Mouse (Mus musculus) midbrain, postnatal 0 days (tissue): Measurements from ENCODE around the gene Phf5a. TPM values are rescaled to one million over a fixed set of nuclear protein-coding genes. Genes with fewer than 3 reads are reported as not detected.

Source experiments
- ATAC-seq: fragments of 200-750 bp; cut with Nextera tagmentation; 2 replicates; pipeline ENCODE4 v1.8.0; 2017; ENCODE audit warnings: moderate number of reproducible peaks, mild to moderate bottlenecking, moderate TSS enrichment, moderate library complexity; ENCODE audit not compliant: low FRiP score
- DNase-seq: peaks from one replicate; pipeline ENCODE4 v3.0.0-alpha.2; 2015; ENCODE audit warnings: low spot score
- H3K27ac ChIP-seq: fragments of 300-500 bp; sonication (generic); 2 replicates; pipeline ENCODE4 v1.5.1; 2014; ENCODE audit warnings: low read depth, mild to moderate bottlenecking, low read length, mixed read lengths
- H3K27me3 ChIP-seq: fragments of 300-500 bp; sonication (generic); 2 replicates; pipeline ENCODE4 v1.6.1; 2014; ENCODE audit warnings: low read length, control low read depth, mixed read lengths; ENCODE audit not compliant: insufficient read depth
- H3K36me3 ChIP-seq: fragments of 300-500 bp; sonication (generic); 2 replicates; pipeline ENCODE4 v1.6.1; 2014; ENCODE audit warnings: low read length, control low read depth, mixed read lengths; ENCODE audit not compliant: insufficient read depth
- H3K4me1 ChIP-seq: fragments of 300-500 bp; sonication (generic); 2 replicates; pipeline ENCODE4 v1.6.1; 2014; ENCODE audit warnings: mild to moderate bottlenecking, control low read depth, antibody characterized with exemption, low read length, mixed read lengths; ENCODE audit not compliant: insufficient read depth
- H3K4me2 ChIP-seq: fragments of 300-500 bp; sonication (generic); 2 replicates; pipeline ENCODE4 v1.6.1; 2014; ENCODE audit warnings: low read depth, mild to moderate bottlenecking, low read length, mixed read lengths; ENCODE audit not compliant: poor library complexity, severe bottlenecking
- H3K4me3 ChIP-seq: fragments of 300-500 bp; sonication (generic); 2 replicates; pipeline ENCODE4 v1.5.1; 2014; ENCODE audit warnings: low read depth, mild to moderate bottlenecking, low read length, moderate library complexity
- H3K9ac ChIP-seq: fragments of 300-500 bp; sonication (generic); replicated peaks from 2 replicates; pipeline ENCODE4 v1.6.1; 2014; ENCODE audit warnings: mild to moderate bottlenecking, low read length, moderate library complexity, mixed read lengths; ENCODE audit not compliant: poor library complexity, severe bottlenecking
- H3K9me3 ChIP-seq: fragments of 300-500 bp; sonication (generic); 2 replicates; pipeline ENCODE4 v1.6.1; 2016; ENCODE audit warnings: low read length, control low read depth
- CTCF ChIP-seq: IDR thresholded peaks from 2 replicates; pipeline ENCODE4 v1.5.1; 2016; ENCODE audit warnings: antibody characterized with exemption, mild to moderate bottlenecking
- WGBS: fragments of 180-500 bp; shearing (Covaris S2); extraction: QIAGEN DNeasy Blood & Tissue Kit; methylation state at CpG from one replicate; pipeline ENCODE4 v1.1.7; 2014; 5-methylcytosine and 5-hydroxymethylcytosine counted together
- polyA plus RNA-seq: library from polyadenylated mRNA; unstranded; fragments of >200 nt; fragmentation: Nextera tagmentation; extraction: Ambion mirVana; gene quantifications from 2 replicates; pipeline ENCODE4 v1.2.1, GENCODE M21; 2015
- total RNA-seq: library from RNA; depleted of rRNA; stranded (reverse); fragments of >200 nt; gene quantifications from 2 replicates; pipeline ENCODE4 v1.2.3, GENCODE M21; 2014

Phf5a gene
- total and polyA plus RNA-seq, 2 experiments from 2014 or later, result 34.1 to 107 TPM

DNA sequence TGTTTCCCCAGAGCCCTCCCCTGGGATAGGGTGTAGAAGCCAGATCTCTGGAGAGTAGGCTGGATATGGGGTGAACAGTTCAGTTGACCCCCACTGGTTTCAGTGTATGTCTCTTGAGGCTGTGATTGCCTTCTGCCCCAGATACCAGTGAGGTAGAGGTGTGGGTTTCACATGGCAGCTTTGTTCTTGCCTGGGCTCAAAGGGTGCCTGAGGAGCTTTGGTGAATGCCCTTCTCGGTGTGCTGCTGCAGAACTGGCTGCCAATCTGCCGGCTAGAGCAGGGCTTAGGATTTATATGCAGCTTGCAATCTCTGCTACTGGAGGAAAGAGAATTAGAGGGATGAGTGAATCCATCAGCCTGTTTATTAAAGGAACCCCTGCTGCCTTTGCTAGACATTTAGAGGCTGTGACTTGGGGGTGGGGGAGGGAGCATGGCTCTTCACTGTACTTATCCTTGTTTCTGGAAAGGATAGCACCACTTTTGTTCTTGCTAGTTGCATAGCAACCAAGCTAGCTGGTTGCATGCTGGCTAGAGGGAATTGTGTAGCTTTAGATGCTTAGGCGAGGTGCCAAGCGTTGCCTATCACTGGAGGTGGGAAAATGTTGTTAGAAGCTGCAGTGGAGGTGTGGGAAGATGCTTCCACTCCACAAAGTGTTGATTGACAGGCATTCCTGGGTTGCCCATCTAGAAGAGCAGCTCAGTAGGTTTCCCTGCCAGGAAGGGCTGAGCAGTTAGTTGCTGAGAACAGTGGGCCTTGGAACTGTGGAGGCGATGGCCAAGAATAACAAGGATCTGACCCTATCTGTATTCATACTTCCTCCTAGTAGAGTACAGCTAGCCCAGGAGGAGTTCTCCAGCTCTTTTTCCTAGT lies 8.1 kb upstream of the Phf5a start:
- peak; percentile 89 for ATAC-seq
- no peak overlapping the region for H3K4me3 ChIP-seq
- H3K4me1 ChIP-seq, result peaks cover 11% of the 10 kb centered on the region; the same call in 1 of the 2 replicates
- peak overlapping the region; percentile 85 for H3K27ac ChIP-seq
- H3K36me3 ChIP-seq, result no peaks in the 10 kb centered on the region
- H3K4me2 ChIP-seq, result peak overlapping the region; percentile 10; the same call in 1 of the 2 replicates
- H3K9me3 ChIP-seq, result no peaks in the 10 kb centered on the region
- DNase-seq, result peak; percentile 92
- TF ChIP-seq CTCF, result no peak
- H3K27me3 ChIP-seq, result no peaks in the 10 kb centered on the region
- 0 out of 2 replicates have a peak overlapping the region, but pooled peaks have one; percentile 13 for H3K9ac ChIP-seq
- 18% methylated on average over 5 of the region's 5 CpGs for WGBS

DNA sequence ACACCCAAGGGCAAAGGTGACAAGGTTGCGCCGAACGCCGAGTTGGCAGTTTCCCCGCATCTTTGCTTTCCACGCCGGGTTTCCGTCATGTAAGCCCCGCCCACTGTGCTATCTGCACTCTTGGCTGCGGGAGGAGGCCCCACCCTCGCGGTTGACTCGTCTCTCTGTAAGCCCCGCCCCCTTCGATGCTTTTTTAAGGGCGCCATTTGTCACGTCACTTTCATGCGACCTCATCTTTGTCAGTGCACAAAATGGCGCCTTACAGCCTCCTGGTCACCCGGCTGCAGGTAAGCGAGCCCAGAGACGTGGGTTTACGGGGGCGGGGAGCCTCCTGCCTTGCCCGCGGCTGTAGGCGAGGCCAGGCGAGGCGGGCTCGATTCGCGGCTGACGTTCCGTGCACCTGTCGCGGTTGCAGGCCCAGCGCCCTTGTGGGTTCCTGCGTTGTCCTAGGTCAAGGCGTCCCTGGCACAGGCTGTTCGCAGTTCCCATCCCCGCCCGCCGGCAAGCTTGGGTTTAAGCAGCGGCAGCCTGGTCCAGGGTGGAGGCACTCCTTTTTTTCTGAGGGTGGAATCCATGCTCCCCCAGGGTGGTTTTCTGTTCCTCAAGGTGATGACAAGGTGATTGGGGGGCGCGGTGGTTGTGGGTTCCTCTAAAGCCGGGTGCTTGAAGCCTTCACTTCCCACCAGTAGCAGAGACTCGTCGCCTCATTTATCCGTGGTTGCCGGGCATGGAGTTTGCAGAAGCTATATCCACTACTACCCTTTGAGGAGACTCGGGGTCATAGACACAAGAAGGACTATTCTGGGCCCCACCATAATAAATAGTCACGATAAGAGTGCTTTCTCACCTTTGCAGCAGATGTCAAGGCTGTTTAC lies 788 bp upstream of the Phf5a start, which contains the start of gene Aco2:
Aco2 (plus strand) TSS at position 48 of the 875 bp plus-strand sequence.
- ATAC-seq (peak; percentile 85), DNase-seq (peak; percentile 99)
- H3K9ac ChIP-seq, result peak within 1 kb of the TSS; percentile 88
- H3K27ac ChIP-seq, result peak within 1 kb of the TSS; percentile 96
- no peak for TF ChIP-seq CTCF
- H3K4me1 ChIP-seq, result no peaks in the 10 kb centered on the region
- no peaks in the 10 kb centered on the region for H3K27me3 ChIP-seq
- H3K9me3 ChIP-seq, result no peaks in the 10 kb centered on the region
- H3K36me3 ChIP-seq, result peaks cover 29% of the 10 kb centered on the region
- H3K4me2 ChIP-seq, result peak within 1 kb of the TSS; percentile 82
- peak within 1 kb of the TSS; percentile 95 for H3K4me3 ChIP-seq
- under 1% methylated on average over 52 of the region's 53 CpGs for WGBS

DNA sequence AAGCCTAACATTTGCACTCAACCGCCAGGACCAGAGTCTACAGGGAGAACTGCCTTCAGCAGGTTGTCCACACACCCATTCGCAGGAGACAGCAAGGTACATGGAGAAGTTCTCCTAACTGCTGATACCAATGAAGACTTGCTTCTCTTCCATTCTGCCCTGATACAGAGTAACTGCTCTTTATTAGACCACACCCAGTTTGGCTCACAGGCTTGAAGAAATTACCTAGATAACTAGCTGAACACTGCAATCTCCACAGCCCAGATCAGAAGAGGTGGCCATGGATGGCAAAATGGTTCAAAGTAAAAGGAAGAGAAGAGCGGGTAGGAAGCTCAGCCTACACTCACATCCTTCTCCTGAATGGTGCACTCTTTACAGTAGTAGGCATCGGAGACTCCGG lies 1.7 kb downstream of the Phf5a start:
- no peaks in the 10 kb centered on the region for H3K27me3 ChIP-seq
- no peaks in the 10 kb centered on the region for H3K9me3 ChIP-seq
- no peak overlapping the region for H3K27ac ChIP-seq
- peaks cover 48% of the 10 kb centered on the region for H3K36me3 ChIP-seq
- no peaks in the 10 kb centered on the region for H3K4me1 ChIP-seq
- no peak overlapping the region for H3K9ac ChIP-seq
- no peak overlapping the region for H3K4me2 ChIP-seq
- H3K4me3 ChIP-seq, result no peak overlapping the region
- DNase-seq, result no peak
- WGBS, result 97% methylated on average over 5 of the region's 5 CpGs
- ATAC-seq, result no peak
- no peak for TF ChIP-seq CTCF

DNA sequence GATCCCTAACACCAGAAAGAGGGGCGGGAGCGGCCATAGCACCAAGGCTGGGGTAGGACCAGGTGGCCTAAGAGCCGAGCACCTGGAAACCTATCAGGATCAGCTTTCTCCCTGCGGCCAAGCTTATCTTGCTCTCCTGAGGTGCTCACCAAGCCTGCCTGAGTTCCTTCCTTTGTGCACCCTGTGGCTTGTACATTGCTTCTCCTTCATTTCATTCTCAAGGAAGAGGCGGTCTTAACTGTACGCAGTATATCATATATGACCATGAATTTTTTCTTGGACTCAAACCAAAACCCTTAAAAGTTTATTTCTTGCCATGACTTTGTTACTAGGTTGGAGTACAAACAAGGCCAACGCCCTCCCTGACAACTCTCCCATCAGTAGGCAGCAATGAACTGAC lies 7.5 kb downstream of the Phf5a start:
- H3K27ac ChIP-seq, result no peak overlapping the region
- DNase-seq (no peak), ATAC-seq (no peak)
- WGBS, result 95% methylated on average over 7 of the region's 7 CpGs
- no peak overlapping the region for H3K4me2 ChIP-seq
- H3K36me3 ChIP-seq, result peaks cover 37% of the 10 kb centered on the region
- no peaks in the 10 kb centered on the region for H3K9me3 ChIP-seq
- TF ChIP-seq CTCF, result no peak
- peaks cover 4% of the 10 kb centered on the region; the same call in 1 of the 2 replicates for H3K4me1 ChIP-seq
- no peaks in the 10 kb centered on the region for H3K27me3 ChIP-seq
- H3K4me3 ChIP-seq, result no peak overlapping the region
- H3K9ac ChIP-seq, result no peak overlapping the region

DNA sequence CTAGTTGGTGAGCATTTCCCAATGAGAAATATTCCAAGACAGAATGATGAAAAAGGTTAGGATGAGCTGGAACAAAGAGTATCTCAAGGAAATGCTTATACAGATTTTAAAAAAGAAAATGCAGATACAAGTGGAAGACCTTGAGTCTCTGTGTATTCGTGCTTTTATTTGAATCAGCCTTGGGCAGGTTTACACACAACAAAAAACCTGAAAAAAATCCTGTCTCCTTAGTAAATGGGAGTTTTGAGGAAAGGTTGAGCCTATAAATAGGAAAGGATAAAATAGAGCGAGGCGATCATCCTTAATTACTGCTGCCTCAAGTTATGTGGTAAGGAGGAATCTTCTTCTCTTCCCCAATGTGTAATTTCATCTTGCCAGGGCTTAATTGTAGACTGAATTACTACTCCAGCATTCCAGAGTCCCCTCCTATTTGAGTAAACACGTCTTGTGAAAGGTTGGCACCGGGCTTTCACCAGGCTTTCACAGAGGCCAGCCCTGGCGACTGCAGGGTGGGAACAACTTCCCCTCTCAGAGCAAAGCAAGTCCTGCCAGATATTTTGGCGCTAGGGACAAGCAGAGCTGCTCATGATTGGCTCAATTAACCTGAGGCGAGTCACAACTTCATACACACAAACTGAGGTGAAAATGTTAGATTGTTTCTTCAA lies 11.1 kb downstream of the Phf5a start:
- Histone ChIP-seq H3K9me3 (no peaks in the 10 kb centered on the region), H3K4me3 (peak overlapping the region; percentile 51; the same call in 1 of the 2 replicates), H3K27ac (peak overlapping the region; percentile 91), H3K27me3 (no peaks in the 10 kb centered on the region), H3K4me1 (peaks cover 4% of the 10 kb centered on the region; the same call in 1 of the 2 replicates), H3K4me2 (peak overlapping the region; percentile 29), H3K36me3 (peaks cover 6% of the 10 kb centered on the region), H3K9ac (0 out of 2 replicates have a peak overlapping the region, but pooled peaks have one; percentile 24)
- DNase-seq, result peak; percentile 44
- 41% methylated on average over 8 of the region's 8 CpGs for WGBS
- ATAC-seq, result no peak
- no peak for TF ChIP-seq CTCF
